Mouse (Mus musculus) liver, adult 2 months (tissue): ENCODE measurements around the gene Epb41l1. TPM values are rescaled to one million over a fixed set of nuclear protein-coding genes. Genes with fewer than 3 reads are reported as not detected.

Experiments
- DNase-seq: peaks from one replicate; pipeline ENCODE4 v3.0.0-alpha.2; 2011; ENCODE audit warnings: low read depth, low spot score; ENCODE audit errors: extremely low read depth
- H3K27ac ChIP-seq: fragments of 200-500 bp; replicated peaks from 2 replicates; pipeline ENCODE4 v1.5.1; 2012; ENCODE audit warnings: low read depth, mild to moderate bottlenecking, control low read depth, inconsistent platforms, low read length; ENCODE audit not compliant: insufficient read depth
- H3K27me3 ChIP-seq: fragments of 200-500 bp; 2 replicates; pipeline ENCODE4 v1.6.1; 2012; ENCODE audit warnings: mild to moderate bottlenecking, moderate library complexity, low read length, inconsistent platforms; ENCODE audit not compliant: control insufficient read depth, insufficient read depth
- H3K36me3 ChIP-seq: fragments of 200-500 bp; 2 replicates; pipeline ENCODE4 v1.6.1; 2012; ENCODE audit warnings: low read length, inconsistent platforms; ENCODE audit not compliant: control insufficient read depth, insufficient read depth
- H3K4me1 ChIP-seq: fragments of 200-500 bp; 2 replicates; pipeline ENCODE4 v1.6.1; 2011; ENCODE audit warnings: low read length; ENCODE audit not compliant: control insufficient read depth, insufficient read depth
- H3K4me3 ChIP-seq: fragments of 200-500 bp; 2 replicates; pipeline ENCODE4 v1.5.1; 2011; ENCODE audit warnings: low read depth, mild to moderate bottlenecking, control low read depth, low read length, moderate library complexity; ENCODE audit not compliant: insufficient read depth
- H3K79me2 ChIP-seq: fragments of 200-500 bp; 2 replicates; pipeline ENCODE4 v1.6.1; 2012; ENCODE audit warnings: inconsistent platforms, mild to moderate bottlenecking, low read length, moderate library complexity; ENCODE audit not compliant: control insufficient read depth, insufficient read depth
- H3K9ac ChIP-seq: fragments of 200-500 bp; 2 replicates; pipeline ENCODE4 v1.6.1; 2012; ENCODE audit warnings: low read depth, mild to moderate bottlenecking, control low read depth, inconsistent platforms, low read length
- CTCF ChIP-seq: fragments of 200-500 bp; IDR thresholded peaks from 2 replicates; pipeline ENCODE4 v1.5.1; 2011; ENCODE audit warnings: low read depth, low read length, control low read depth
- POLR2A ChIP-seq: fragments of 200-500 bp; IDR thresholded peaks from 2 replicates; pipeline ENCODE4 v1.6.1; 2011; ENCODE audit warnings: low read length, control low read depth; ENCODE audit not compliant: insufficient read depth; ENCODE audit errors: extremely low read depth
- WGBS: fragments of 180-500 bp; shearing (Covaris S2); methylation state at CpG from one replicate; pipeline ENCODE4 v1.1.7; 2018; 5-methylcytosine and 5-hydroxymethylcytosine counted together
- polyA plus RNA-seq: library from polyadenylated mRNA; depleted of rRNA; stranded (reverse); fragments of >200 nt; gene quantifications from 2 replicates; pipeline ENCODE4 v1.2.3, GENCODE M21; 2012
- total RNA-seq: library from RNA; depleted of rRNA; stranded (reverse); fragments of >200 nt; gene quantifications from 2 replicates; pipeline ENCODE4 v1.2.3, GENCODE M21; 2014

The Epb41l1 gene
- total and polyA plus RNA-seq, 2 experiments: 1.1 to 1.2 TPM

DNA sequence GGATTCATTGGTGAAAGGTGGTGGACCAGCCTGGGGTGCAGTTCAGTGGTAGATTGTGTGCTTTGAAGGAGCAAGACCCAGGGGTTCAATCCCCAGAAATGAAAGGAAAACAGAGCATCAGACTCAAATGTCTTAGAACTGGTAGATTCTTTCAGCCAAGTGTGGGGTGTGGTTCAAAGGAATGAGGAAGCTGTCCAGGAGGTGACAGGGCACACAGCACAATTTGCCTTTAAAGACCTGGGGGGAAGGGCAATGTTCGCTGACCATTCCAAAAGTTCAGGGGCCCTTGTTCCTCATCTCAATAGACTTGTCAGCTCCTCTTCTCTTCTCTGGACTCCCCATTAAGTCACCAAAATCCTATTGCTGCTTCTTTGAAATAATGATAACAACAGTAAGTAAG, 3.5 kb upstream of the Epb41l1 start:
- no peak overlapping the region for H3K27ac ChIP-seq
- H3K4me1 ChIP-seq: peaks cover 3% of the 10 kb centered on the region; the same call in 1 of the 2 replicates
- no peak overlapping the region for H3K4me3 ChIP-seq
- WGBS: 59% methylated on average over 1 of the region's 1 CpGs
- TF ChIP-seq CTCF (no peak), POLR2A (no peak)
- DNase-seq: no peak
- H3K79me2 ChIP-seq: no peaks in the 10 kb centered on the region
- no peak overlapping the region for H3K9ac ChIP-seq
- H3K27me3 ChIP-seq: peaks cover 10% of the 10 kb centered on the region; the same call in 1 of the 2 replicates
- H3K36me3 ChIP-seq: no peaks in the 10 kb centered on the region

GRCm38 (mm10) chr2:156418467-156418866, 2.2 kb upstream of the Epb41l1 start:
- H3K4me3 ChIP-seq: no peak overlapping the region
- H3K4me1 ChIP-seq: peaks cover 3% of the 10 kb centered on the region; the same call in 1 of the 2 replicates
- H3K27ac ChIP-seq: no peak overlapping the region
- H3K79me2 ChIP-seq: no peaks in the 10 kb centered on the region
- no peak for DNase-seq
- WGBS: 85% methylated on average over 5 of the region's 5 CpGs
- H3K36me3 ChIP-seq: no peaks in the 10 kb centered on the region
- TF ChIP-seq POLR2A (no peak), CTCF (no peak)
- H3K27me3 ChIP-seq: peaks cover 10% of the 10 kb centered on the region; the same call in 1 of the 2 replicates
- H3K9ac ChIP-seq: no peak overlapping the region

GRCm38 (mm10) chr2:156420327-156420693, 399 bp upstream of the Epb41l1 start:
- DNase-seq: no peak
- Histone ChIP-seq H3K27ac (no peak overlapping the region), H3K9ac (peak overlapping the region; percentile 57), H3K79me2 (no peaks in the 10 kb centered on the region), H3K4me1 (peaks cover 3% of the 10 kb centered on the region; the same call in 1 of the 2 replicates), H3K27me3 (peaks cover 10% of the 10 kb centered on the region; the same call in 1 of the 2 replicates), H3K36me3 (no peaks in the 10 kb centered on the region), H3K4me3 (peak overlapping the region; percentile 59; the same call in 1 of the 2 replicates)
- 41% methylated on average over 14 of the region's 14 CpGs for WGBS
- TF ChIP-seq CTCF: no peak
- no peak for TF ChIP-seq POLR2A

- Histone ChIP-seq H3K27ac (no peak overlapping the region), H3K9ac (peak overlapping the region; percentile 57), H3K27me3 (peaks cover 10% of the 10 kb centered on the region; the same call in 1 of the 2 replicates), H3K4me1 (peaks cover 3% of the 10 kb centered on the region; the same call in 1 of the 2 replicates), H3K36me3 (no peaks in the 10 kb centered on the region), H3K79me2 (no peaks in the 10 kb centered on the region), H3K4me3 (peak overlapping the region; percentile 59)
- DNase-seq: no peak
- no peak for TF ChIP-seq CTCF
- no peak for TF ChIP-seq POLR2A
- 2% methylated on average over 36 of the region's 36 CpGs for WGBS
Observed at GRCm38 (mm10) chr2:156421381-156422110, 837 bp downstream of the Epb41l1 start.

DNA sequence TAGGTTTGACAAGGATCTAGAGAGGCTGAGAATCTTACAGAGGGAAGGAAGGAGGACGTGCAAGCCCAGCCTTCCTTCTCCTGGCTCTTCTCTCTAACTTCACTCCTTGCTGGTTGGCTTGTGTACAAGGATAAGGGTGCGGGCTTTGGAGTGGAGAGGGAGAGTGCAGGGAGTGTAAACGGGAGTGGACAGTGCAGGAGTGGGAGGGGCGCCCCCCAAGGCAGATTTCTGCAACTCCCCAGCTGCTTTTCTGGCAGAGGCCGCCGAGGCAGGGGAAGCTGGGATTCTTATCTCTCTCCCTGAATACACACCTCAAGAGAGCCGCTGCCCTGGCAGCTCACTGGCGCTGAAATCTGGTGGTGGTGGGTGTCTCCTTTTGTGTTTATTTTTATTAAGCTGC, 1.9 kb downstream of the Epb41l1 start:
- Histone ChIP-seq H3K4me1 (peaks cover 3% of the 10 kb centered on the region; the same call in 1 of the 2 replicates), H3K4me3 (no peak overlapping the region), H3K27me3 (peaks cover 10% of the 10 kb centered on the region; the same call in 1 of the 2 replicates), H3K79me2 (no peaks in the 10 kb centered on the region), H3K9ac (no peak overlapping the region), H3K36me3 (no peaks in the 10 kb centered on the region), H3K27ac (no peak overlapping the region)
- WGBS: 40% methylated on average over 8 of the region's 8 CpGs
- DNase-seq: no peak
- TF ChIP-seq POLR2A (no peak), CTCF (no peak)

DNA sequence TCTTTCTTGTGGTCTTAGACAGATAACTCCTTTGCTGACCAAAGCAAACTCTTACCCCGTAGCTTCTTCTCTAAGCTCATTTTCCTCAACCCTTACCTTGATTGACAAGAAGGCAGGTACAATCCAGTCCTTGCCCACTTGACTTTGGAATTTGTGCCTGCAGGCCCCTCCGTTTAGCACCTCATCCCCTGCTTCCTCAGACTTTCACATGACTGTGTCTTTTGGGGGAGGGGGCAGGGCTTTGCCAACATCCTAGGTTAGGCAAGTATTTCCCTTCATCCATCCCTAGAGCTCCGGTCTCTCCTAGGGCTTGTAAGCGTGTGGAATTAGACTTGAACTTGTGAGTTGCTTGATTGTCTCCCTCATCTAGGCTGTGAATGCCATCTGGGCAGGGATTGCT, 3.0 kb downstream of the Epb41l1 start:
- Histone ChIP-seq H3K4me3 (no peak overlapping the region), H3K79me2 (no peaks in the 10 kb centered on the region), H3K27me3 (peaks cover 10% of the 10 kb centered on the region; the same call in 1 of the 2 replicates), H3K4me1 (peaks cover 3% of the 10 kb centered on the region; the same call in 1 of the 2 replicates), H3K9ac (no peak overlapping the region), H3K27ac (no peak overlapping the region), H3K36me3 (no peaks in the 10 kb centered on the region)
- 93% methylated on average over 4 of the region's 4 CpGs for WGBS
- DNase-seq: no peak
- no peak for TF ChIP-seq CTCF
- TF ChIP-seq POLR2A: no peak
